Mouse (Mus musculus): ENCODE results near the gene Myl6. TPM values are rescaled to one million over a fixed set of nuclear protein-coding genes. Genes with fewer than 3 reads are reported as not detected.
"Not testable (repeated sequence)": the region's sequence is repeated elsewhere in the genome, so short reads cannot be mapped to it uniquely, and the experiment has no call there.

The Myl6 gene
- total and polyA plus RNA-seq, 2 experiments from 2014 or later, result 565 to 1,089 TPM

- Histone ChIP-seq H3K27ac (no peak overlapping the region), H3K4me2 (ENCODE audit: low read depth, low read length) (no peak overlapping the region), H3K4me1 (ENCODE audit: insufficient read depth, low read length) (no peaks in the 10 kb centered on the region), H3K4me3 (ENCODE audit: low read length) (no peak overlapping the region), H3K9ac (replicated peaks; ENCODE audit: low read length) (no peak overlapping the region), H3K9me3 (ENCODE audit: low read length) (no peaks in the 10 kb centered on the region), H3K27me3 (ENCODE audit: insufficient read depth, low read length) (no peaks in the 10 kb centered on the region), H3K36me3 (ENCODE audit: insufficient read depth, low read length) (peaks cover 13% of the 10 kb centered on the region; the same call in 1 of the 2 replicates)
- TF ChIP-seq CTCF (IDR thresholded peaks at IDR 0.05; ENCODE audit: low read depth), result no peak
- DNase-seq (ENCODE audit: low spot score), result no peak
- WGBS, result 88% methylated on average over 11 of the region's 11 CpGs
- no peak for ATAC-seq
Measured at GRCm38 (mm10) chr10:128510301-128510700, 16.4 kb upstream of the Myl6 start.

- H3K27me3 ChIP-seq (ENCODE audit: insufficient read depth, low read length), result no peaks in the 10 kb centered on the region
- H3K4me1 ChIP-seq (ENCODE audit: insufficient read depth, low read length), result no peaks in the 10 kb centered on the region
- no peak overlapping the region for H3K27ac ChIP-seq
- no peak overlapping the region for H3K4me2 ChIP-seq (ENCODE audit: low read depth, low read length)
- H3K36me3 ChIP-seq (ENCODE audit: insufficient read depth, low read length), result peaks cover 13% of the 10 kb centered on the region; the same call in 1 of the 2 replicates
- TF ChIP-seq CTCF (IDR thresholded peaks at IDR 0.05; ENCODE audit: low read depth), result no peak
- H3K9me3 ChIP-seq (ENCODE audit: low read length), result no peaks in the 10 kb centered on the region
- H3K9ac ChIP-seq (replicated peaks; ENCODE audit: low read length), result no peak overlapping the region
- DNase-seq (ENCODE audit: low spot score), result no peak
- ATAC-seq, result no peak
- no peak overlapping the region for H3K4me3 ChIP-seq (ENCODE audit: low read length)
- 87% methylated on average over 4 of the region's 4 CpGs for WGBS
Measured at GRCm38 (mm10) chr10:128509831-128510230, 15.9 kb upstream of the Myl6 start.

DNA sequence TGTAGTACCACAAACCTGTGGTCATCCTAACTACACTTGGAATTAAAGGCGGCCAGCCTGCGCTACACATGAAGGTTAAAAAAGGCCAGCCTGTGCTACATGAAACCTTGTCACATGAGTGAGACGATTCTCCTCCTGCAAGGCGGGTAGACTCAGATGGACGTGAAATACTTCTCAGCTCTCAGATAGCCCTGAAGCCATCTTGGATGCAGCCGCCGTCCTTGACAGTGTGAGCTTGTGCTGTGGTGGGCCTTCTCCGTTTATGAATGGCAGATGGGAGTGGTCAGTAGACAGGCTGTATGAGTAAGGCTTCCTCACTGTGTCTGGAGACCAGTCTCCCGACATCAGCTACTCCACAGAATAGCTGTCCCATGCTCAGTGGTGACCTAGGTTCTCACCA lies 15.3 kb upstream of the Myl6 start:
- Histone ChIP-seq H3K4me2 (ENCODE audit: low read depth, low read length) (no peak overlapping the region), H3K9ac (replicated peaks; ENCODE audit: low read length) (no peak overlapping the region), H3K4me1 (ENCODE audit: insufficient read depth, low read length) (no peaks in the 10 kb centered on the region), H3K27me3 (ENCODE audit: insufficient read depth, low read length) (no peaks in the 10 kb centered on the region), H3K27ac (no peak overlapping the region), H3K4me3 (ENCODE audit: low read length) (no peak overlapping the region), H3K36me3 (ENCODE audit: insufficient read depth, low read length) (peaks cover 13% of the 10 kb centered on the region; the same call in 1 of the 2 replicates), H3K9me3 (ENCODE audit: low read length) (no peaks in the 10 kb centered on the region)
- no peak for TF ChIP-seq CTCF (IDR thresholded peaks at IDR 0.05; ENCODE audit: low read depth)
- ATAC-seq, result no peak
- WGBS, result 86% methylated on average over 9 of the region's 9 CpGs
- no peak for DNase-seq (ENCODE audit: low spot score)

GRCm38 (mm10) chr10:128508260-128508659 lies 14.3 kb upstream of the Myl6 start:
- no peak for ATAC-seq
- 80% methylated on average over 9 of the region's 9 CpGs for WGBS
- Histone ChIP-seq H3K27ac (no peak overlapping the region), H3K4me2 (ENCODE audit: low read depth, low read length) (no peak overlapping the region), H3K4me1 (ENCODE audit: insufficient read depth, low read length) (no peaks in the 10 kb centered on the region), H3K36me3 (ENCODE audit: insufficient read depth, low read length) (peaks cover 13% of the 10 kb centered on the region; the same call in 1 of the 2 replicates), H3K9ac (replicated peaks; ENCODE audit: low read length) (no peak overlapping the region), H3K9me3 (ENCODE audit: low read length) (no peaks in the 10 kb centered on the region), H3K27me3 (ENCODE audit: insufficient read depth, low read length) (no peaks in the 10 kb centered on the region), H3K4me3 (ENCODE audit: low read length) (no peak overlapping the region)
- TF ChIP-seq CTCF (IDR thresholded peaks at IDR 0.05; ENCODE audit: low read depth), result no peak
- no peak for DNase-seq (ENCODE audit: low spot score)

GRCm38 (mm10) chr10:128505974-128506373 lies 12.0 kb upstream of the Myl6 start:
- Histone ChIP-seq H3K4me1 (ENCODE audit: insufficient read depth, low read length) (no peaks in the 10 kb centered on the region), H3K27me3 (ENCODE audit: insufficient read depth, low read length) (no peaks in the 10 kb centered on the region), H3K27ac (no peak overlapping the region), H3K4me2 (ENCODE audit: low read depth, low read length) (no peak overlapping the region), H3K9me3 (ENCODE audit: low read length) (no peaks in the 10 kb centered on the region), H3K36me3 (ENCODE audit: insufficient read depth, low read length) (no peaks in the 10 kb centered on the region), H3K9ac (replicated peaks; ENCODE audit: low read length) (no peak overlapping the region), H3K4me3 (ENCODE audit: low read length) (no peak overlapping the region)
- 0 out of 2 replicates have a peak, but pooled peaks have one; percentile 9 for TF ChIP-seq CTCF (IDR thresholded peaks at IDR 0.05; ENCODE audit: low read depth)
- WGBS, result 98% methylated on average over 14 of the region's 14 CpGs
- DNase-seq (ENCODE audit: low spot score) (no peak), ATAC-seq (no peak)

GRCm38 (mm10) chr10:128505371-128505667 lies 11.4 kb upstream of the Myl6 start:
- ATAC-seq; H3K4me2 ChIP-seq (ENCODE audit: low read depth, low read length); H3K27me3 ChIP-seq (ENCODE audit: insufficient read depth, low read length); DNase-seq (ENCODE audit: low spot score); H3K4me1 ChIP-seq (ENCODE audit: insufficient read depth, low read length); H3K27ac ChIP-seq; H3K9me3 ChIP-seq (ENCODE audit: low read length); H3K9ac ChIP-seq (replicated peaks; ENCODE audit: low read length); H3K36me3 ChIP-seq (ENCODE audit: insufficient read depth, low read length); H3K4me3 ChIP-seq (ENCODE audit: low read length): not testable (repeated sequence)
- WGBS, result 89% methylated on average over 5 of the region's 5 CpGs

GRCm38 (mm10) chr10:128504641-128505370 lies 10.9 kb upstream of the Myl6 start:
- DNase-seq (ENCODE audit: low spot score) (no peak), ATAC-seq (no peak)
- H3K4me3 ChIP-seq (ENCODE audit: low read length), result no peak overlapping the region
- no peak overlapping the region for H3K4me2 ChIP-seq (ENCODE audit: low read depth, low read length)
- H3K27me3 ChIP-seq (ENCODE audit: insufficient read depth, low read length), result no peaks in the 10 kb centered on the region
- H3K9me3 ChIP-seq (ENCODE audit: low read length), result no peaks in the 10 kb centered on the region
- H3K9ac ChIP-seq (replicated peaks; ENCODE audit: low read length), result no peak overlapping the region
- H3K4me1 ChIP-seq (ENCODE audit: insufficient read depth, low read length), result no peaks in the 10 kb centered on the region
- TF ChIP-seq CTCF (IDR thresholded peaks at IDR 0.05; ENCODE audit: low read depth), result no peak
- no peak overlapping the region for H3K27ac ChIP-seq
- H3K36me3 ChIP-seq (ENCODE audit: insufficient read depth, low read length), result no peaks in the 10 kb centered on the region
- WGBS, result 72% methylated on average over 9 of the region's 9 CpGs

Data from hindbrain, postnatal 0 days (tissue).